Mouse (Mus musculus) thymus, adult 18-20 months (tissue): Measurements from ENCODE around the gene Fancd2.
A peak's percentile ranks its signal among the peaks of the same experiment; 100 is the strongest.

ENCODE experiments used
- DNase-seq, 2 experiments: peaks; one replicate each; pipeline ENCODE4 v3.0.0; 2022; ENCODE audit warnings: mixed read lengths in 2 of 2

Fancd2 gene

GRCm38 (mm10) chr6:113531840-113532404 is 440 bp downstream of the Fancd2 start:
- DNase-seq: no peak

- DNase-seq: no peak
These were observed 3.4 kb downstream of the Fancd2 start for GRCm38 (mm10) chr6:113534886-113535285.

GRCm38 (mm10) chr6:113541610-113542009 is 10.1 kb downstream of the Fancd2 start:
- DNase-seq: no peak

GRCm38 (mm10) chr6:113543906-113544481 is 12.5 kb downstream of the Fancd2 start:
- no peak for DNase-seq

DNA sequence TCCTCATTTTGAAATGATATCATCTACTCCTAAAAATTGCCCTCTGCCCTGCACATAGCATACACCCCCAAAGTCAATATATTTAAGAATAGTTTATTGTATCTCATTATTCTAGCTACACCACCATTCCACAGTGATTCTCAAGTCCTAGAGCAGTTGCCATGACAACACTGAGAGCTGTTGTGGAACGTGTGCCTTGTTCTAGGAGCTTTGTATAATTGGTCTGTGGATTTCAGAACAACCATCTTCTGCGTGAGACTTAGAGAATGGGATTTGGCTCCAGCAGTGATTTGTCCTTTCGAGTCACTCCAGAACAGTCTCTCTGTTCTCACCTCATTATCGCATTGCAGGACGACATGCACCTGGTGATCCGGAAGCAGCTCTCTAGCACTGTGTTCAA is 28.3 kb downstream of the Fancd2 start:
- no peak for DNase-seq

DNA sequence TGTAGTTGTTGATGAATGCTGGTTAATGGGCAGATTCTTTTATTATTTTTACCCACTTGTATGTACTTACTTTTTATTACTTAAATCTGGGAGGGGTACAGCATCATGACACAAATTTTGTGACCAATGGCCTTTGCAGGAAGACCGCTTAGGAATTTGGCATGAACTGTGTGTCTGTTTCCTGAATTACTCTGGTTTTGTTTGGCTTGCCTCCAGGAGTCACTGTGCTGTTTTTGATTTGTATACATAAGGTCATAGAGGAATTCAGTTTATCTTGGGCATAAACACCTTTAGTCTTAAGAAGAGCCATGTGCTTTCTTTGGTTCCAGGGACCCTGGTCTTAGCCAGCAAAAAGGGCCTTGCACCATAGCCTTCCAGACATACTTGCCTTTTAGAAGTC is 33.1 kb downstream of the Fancd2 start:
- DNase-seq: no peak

DNA sequence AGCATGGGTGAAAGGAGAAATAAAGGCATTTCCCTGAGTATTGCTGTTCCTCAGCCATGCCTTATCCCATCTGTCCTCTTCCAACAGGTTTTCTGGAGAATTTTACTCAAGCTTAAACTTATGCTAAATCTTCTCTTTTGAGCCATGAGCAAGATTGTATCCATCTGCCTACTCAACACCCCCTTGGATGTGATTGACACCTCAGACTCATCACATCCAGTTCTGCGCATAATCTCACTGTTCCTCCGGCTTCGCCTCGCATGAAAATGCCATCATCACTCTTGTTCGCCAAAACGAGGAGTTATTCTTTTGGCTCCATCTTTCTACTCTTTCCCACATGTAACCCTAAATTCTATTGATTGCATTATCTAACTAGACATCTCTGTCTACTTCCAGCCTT is 44.6 kb downstream of the Fancd2 start:
- DNase-seq: no peak

DNA sequence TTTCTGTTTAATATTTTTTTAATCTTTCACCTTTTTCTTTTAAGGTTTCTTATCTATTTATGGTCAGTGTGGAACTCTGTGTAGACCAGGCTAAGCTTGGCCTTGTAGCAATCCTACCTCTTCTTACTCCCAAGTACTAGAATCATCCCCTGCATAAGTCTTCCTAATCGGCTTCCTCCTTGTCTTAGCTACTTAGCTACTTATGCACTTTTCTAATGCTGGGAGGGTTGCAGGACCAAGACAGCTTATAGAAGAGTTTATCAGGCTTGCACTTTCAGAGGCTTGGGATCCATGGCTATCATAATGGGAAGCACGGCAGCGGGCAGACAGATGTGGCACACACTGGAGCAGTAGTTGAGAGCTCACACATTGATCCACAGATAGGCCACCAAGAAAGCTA is 47.8 kb downstream of the Fancd2 start:
- no peak for DNase-seq

GRCm38 (mm10) chr6:113583023-113583422 is 51.5 kb downstream of the Fancd2 start:
- DNase-seq: no peak

DNA sequence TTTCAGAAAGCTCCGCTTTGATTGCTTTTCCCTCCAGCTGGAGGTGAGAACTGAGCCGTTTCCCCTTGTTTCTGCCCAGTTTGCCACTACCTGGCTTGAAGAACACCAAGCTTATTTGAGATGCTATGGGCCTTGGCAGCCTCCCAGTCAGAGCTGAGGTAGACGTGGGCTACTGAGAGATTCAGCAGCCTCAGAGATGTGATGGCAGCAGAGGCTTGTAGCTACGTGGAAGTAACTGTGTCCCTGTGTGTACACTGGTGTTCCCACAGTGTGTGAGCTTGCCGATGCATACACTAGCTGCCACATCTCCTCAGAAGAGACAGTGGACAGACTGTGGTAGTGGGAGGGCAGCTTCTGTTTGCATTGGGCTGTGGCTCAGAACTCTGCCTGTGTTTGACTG is 53.6 kb downstream of the Fancd2 start:
- no peak for DNase-seq

DNA sequence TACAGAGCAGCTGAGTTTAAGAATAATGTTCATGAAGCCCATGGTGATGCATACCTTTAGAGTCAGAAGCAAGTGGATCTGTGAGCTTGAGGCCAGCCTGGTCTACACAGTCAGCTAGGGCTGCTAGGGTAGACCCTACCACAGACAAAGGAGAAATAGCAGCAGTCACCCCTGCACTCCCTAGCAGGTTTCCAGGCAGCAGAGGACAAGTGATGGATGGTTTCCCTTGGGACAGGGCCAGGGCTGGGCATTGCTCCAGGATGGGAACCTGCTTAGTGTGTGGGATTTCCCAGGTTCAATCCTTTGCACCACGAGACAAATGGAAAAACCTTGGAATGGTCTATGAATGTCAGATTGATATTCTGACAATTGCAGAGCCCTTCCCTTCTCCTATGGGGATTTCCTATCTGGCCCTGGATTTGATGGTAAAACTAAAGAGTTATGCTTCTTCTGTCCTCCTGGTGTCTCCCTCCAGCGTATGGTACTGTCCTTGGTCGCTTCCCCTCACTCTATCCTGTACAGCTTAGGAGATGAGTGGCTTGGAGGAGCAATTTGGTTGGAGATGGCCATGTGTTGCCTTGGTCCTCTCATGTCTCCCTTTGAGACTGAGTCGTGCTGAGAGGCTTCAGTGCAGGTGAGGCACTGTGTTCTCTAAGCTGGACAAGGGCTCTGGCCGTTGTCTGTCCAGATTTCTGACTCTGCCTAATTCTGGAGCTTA is 55.1 kb downstream of the Fancd2 start:
- DNase-seq: no peak

- DNase-seq: no peak
These were observed 61.2 kb downstream of the Fancd2 start for GRCm38 (mm10) chr6:113592637-113593036.

GRCm38 (mm10) chr6:113597945-113598344 is 66.5 kb downstream of the Fancd2 start:
- no peak for DNase-seq

GRCm38 (mm10) chr6:113599833-113600232 is 68.4 kb downstream of the Fancd2 start:
- no peak for DNase-seq

DNA sequence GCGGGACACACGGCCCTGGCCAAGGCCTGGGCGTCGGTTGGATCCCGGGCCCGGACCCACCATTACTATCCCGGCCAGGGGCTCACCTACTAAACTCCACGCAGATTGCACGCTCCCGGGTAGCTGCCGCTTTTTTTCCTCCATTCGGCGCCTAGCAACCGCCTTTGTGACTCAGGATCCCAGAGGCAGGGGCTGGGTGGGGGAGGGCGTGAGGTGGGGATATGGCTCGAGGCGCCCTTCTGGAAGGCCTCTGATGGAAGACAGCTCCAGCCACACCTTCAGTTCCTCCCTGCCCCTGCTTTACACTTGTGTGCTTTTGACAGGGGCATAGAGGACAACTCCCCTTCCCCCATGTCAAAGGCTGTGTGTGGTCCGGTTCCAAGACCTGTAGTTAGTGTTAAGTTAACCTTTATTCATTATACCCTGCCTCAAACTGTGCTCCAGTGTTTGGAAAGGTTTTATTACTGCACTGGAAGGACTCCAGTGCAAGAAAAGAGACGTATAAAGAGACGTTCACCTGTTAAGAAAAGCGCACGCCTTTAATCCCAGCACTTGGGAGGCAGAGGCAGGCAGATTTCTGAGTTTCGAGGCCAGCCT is 69.2 kb downstream of the Fancd2 start, which contains the start of gene Fancd2os:
Gene Fancd2os (minus strand): TSS at position 173 of the 597 bp plus-strand sequence.
- DNase-seq: no peak

- DNase-seq: no peak
These were observed 71.3 kb downstream of the Fancd2 start for GRCm38 (mm10) chr6:113602821-113603220.

GRCm38 (mm10) chr6:113603993-113604392 is 72.5 kb downstream of the Fancd2 start:
- DNase-seq: peak in 1 of 2 experiments; percentile 9

DNA sequence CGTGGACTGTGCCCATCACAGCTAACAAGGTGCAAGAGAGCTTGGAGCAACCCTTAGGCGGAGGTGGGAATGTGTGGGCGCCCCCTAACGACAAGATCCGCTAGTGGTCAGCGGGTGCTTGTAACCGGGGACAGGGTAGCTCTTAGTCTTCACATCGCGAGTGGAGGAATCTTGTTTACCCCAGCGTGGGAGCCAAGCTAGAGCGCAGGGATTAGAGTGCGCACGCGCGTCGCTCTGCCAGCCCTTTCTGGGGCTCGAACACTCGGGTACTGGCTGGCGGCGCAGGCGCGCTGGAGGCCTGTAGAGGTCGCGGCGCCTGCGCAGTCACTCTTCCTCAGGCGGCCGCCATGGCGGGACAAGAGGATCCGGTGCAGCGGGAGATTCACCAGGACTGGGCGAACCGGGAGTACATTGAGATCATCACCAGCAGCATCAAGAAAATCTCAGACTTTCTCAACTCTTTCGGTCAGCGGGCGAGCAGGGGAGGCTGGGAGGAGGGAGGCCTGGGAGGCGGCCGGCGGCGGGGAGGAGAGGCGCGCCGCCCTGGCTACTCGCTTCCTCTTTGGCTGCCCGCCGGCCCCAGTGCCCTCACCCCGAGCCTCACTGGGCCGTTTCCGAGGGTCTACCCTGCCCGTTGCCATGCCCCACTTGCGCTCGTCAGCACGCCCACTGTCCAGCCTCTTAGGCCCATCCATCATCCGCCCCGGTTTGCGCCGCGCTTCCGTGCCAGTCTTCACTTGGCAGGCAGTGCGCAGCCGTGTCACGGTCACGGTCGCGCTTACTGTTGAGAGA is 73.1 kb downstream of the Fancd2 start, which contains the start of gene Brk1:
Gene Brk1 (plus strand): TSS at position 341 of the 792 bp plus-strand sequence.
- DNase-seq: peak; percentile 77 to 85

GRCm38 (mm10) chr6:113605224-113605545 is 73.7 kb downstream of the Fancd2 start:
- no peak for DNase-seq

- no peak for DNase-seq
These were observed 77.4 kb downstream of the Fancd2 start for GRCm38 (mm10) chr6:113608871-113609270.

- DNase-seq: no peak
These were observed 77.8 kb downstream of the Fancd2 start for GRCm38 (mm10) chr6:113609293-113609692.

DNA sequence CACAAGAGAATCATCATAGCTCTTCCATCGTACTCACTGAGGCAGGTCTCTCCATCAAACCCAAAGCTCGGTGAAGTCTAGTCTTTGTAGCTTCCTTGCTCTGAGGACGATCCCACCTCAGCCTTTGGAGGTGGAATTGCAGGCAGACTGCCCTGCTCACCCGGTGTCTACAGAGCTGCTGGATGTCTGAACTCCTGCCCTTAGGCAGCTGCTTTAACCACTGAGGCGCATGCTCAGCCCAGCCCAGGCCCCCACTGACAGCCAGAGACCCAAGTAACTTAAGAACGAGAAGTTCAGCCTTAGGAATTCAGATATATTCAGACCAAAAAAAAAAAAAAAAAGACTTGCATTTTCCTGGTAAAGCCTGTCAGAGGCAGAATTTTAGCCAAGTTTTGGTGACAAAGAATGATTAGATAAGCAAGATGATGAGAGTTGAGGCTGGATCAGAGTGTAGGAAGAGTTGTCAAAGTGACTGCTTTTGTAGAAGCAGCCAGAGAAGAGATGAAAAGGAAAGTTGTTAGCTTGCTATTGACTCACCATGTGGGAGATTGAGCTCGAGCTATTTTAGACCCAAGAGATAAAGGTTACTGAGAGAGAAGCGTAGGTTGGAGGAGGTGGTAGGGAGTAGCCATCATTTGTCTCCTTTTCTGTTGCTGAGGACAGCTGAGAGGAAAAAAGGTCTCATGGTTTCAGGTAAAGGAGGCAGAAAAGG is 80.9 kb downstream of the Fancd2 start:
- DNase-seq: no peak
